Mouse (Mus musculus) E14TG2a.4 (cell line): Measurements from ENCODE around the gene Ccdc13.

Source experiments
- H3K27me3 ChIP-seq: 2 replicates; pipeline ENCODE4 v1.6.1; 2014; ENCODE audit warnings: low read length, control low read depth; ENCODE audit not compliant: insufficient read depth
- H3K36me3 ChIP-seq: 2 replicates; pipeline ENCODE4 v1.6.1; 2014; ENCODE audit warnings: low read length, control low read depth; ENCODE audit not compliant: insufficient read depth
- H3K4me1 ChIP-seq: replicated peaks from 2 replicates; pipeline ENCODE4 v1.6.1; 2014; ENCODE audit warnings: low read depth, low read length, control low read depth
- H3K4me3 ChIP-seq: replicated peaks from 2 replicates; pipeline ENCODE4 v1.5.1; 2014; ENCODE audit warnings: mild to moderate bottlenecking, low read length
- H3K9me3 ChIP-seq: 2 replicates; pipeline ENCODE4 v1.6.1; 2014; ENCODE audit warnings: low read length, control low read depth
- CTCF ChIP-seq: conservative IDR thresholded peaks from 2 replicates; pipeline ENCODE4 v1.5.1; 2014; ENCODE audit warnings: low read length
- NANOG ChIP-seq: IDR thresholded peaks from 2 replicates; pipeline ENCODE4 v1.6.1; 2014; ENCODE audit warnings: borderline replicate concordance, low read length, mixed read lengths
- POU5F1 ChIP-seq: IDR thresholded peaks from 2 replicates; pipeline ENCODE4 v1.6.1; 2014; ENCODE audit warnings: low read length, borderline replicate concordance

Ccdc13 gene

DNA sequence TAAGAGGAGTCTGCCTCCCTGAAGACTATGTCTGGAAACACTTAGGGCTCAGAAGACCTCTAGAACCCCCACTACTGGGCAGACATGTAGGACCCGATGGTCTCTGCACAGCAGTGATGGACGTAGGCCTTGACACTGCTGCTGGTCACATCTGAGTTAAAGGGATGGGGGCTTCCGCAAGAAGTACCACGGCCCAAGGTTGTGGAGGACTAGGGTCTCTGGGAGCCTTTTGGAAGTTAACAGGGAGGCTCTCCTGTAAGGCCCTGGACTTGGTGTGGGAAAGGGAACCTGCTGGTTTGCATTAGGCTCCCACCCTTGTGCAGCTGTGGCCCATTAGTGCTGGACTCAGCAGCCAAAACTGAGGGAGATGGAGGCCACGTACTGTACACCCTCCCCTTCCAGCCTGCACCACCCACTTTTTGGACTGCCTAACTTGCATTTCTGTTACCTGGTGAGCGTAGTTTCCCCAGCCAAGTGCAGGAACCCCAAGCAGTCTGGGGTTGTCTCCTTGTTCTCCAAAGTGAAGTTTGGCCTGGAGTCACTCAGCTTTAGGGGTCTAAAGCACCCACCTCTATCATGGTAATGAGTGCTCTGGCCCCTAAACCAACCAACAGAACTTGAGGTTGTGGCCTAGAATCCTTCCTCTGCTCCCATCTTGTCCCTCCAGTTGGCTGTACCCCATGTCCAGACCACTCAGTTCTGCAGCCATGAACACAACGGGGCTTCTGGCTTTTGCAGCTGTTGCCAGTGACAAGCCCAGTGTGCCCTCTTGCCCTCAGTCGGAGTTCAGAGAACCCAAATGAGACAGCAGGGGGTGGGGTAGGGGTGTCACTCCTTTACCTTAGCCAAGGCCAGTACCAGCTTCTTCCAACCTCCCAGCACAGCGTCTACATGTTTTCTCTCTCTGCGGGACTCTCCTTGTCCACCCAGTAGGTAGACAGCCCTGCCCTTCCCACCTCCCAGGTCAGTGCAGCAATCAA is 81.1 kb downstream of the Ccdc13 start:
- no peak for TF ChIP-seq POU5F1
- no peak for TF ChIP-seq NANOG
- TF ChIP-seq CTCF = no peak
- peaks cover 46% of the 10 kb centered on the region for H3K27me3 ChIP-seq

DNA sequence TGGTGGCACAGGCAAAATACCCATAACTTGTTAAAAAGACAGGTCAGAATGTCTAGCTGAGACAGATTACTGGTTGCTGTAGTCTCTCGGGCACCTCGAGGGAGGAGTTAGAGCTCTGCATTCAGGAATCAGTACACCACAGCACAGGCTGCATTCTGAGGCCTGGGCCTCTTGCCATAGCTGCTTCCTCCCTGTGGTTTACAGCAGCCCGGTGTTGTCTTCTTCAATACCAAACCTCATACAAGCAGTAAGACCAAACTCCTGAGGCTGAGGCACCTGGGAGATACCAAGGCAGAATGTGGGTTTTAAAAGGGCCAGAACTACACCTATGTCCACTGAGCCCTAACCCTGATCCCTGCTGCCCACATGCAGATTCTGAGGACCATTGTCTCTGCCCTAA is 81.8 kb downstream of the Ccdc13 start:
- Histone ChIP-seq H3K4me1 (peaks cover 41% of the 10 kb centered on the region), H3K9me3 (no peaks in the 10 kb centered on the region), H3K4me3 (no peak overlapping the region), H3K27me3 (peaks cover 39% of the 10 kb centered on the region), H3K36me3 (peaks cover 43% of the 10 kb centered on the region)
- no peak for TF ChIP-seq NANOG
- no peak for TF ChIP-seq CTCF
- no peak for TF ChIP-seq POU5F1

More for the DNA sequence above, 81.1 kb downstream of the Ccdc13 start:
- Histone ChIP-seq H3K4me1 (peaks cover 45% of the 10 kb centered on the region), H3K9me3 (no peaks in the 10 kb centered on the region), H3K4me3 (peak overlapping the region; percentile 85), H3K36me3 (peaks cover 36% of the 10 kb centered on the region)

- H3K27me3 ChIP-seq = peaks cover 32% of the 10 kb centered on the region
- peaks cover 35% of the 10 kb centered on the region for H3K4me1 ChIP-seq
- H3K4me3 ChIP-seq = no peak overlapping the region
- H3K36me3 ChIP-seq = peaks cover 50% of the 10 kb centered on the region
- TF ChIP-seq NANOG = no peak
- no peak for TF ChIP-seq POU5F1
- TF ChIP-seq CTCF = no peak
- H3K9me3 ChIP-seq = no peaks in the 10 kb centered on the region
Measured at GRCm38 (mm10) chr9:121756785-121757184, 82.5 kb downstream of the Ccdc13 start.

- Histone ChIP-seq H3K36me3 (peaks cover 71% of the 10 kb centered on the region), H3K4me1 (peaks cover 20% of the 10 kb centered on the region), H3K9me3 (no peaks in the 10 kb centered on the region), H3K27me3 (peaks cover 19% of the 10 kb centered on the region), H3K4me3 (no peak overlapping the region)
- no peak for TF ChIP-seq POU5F1
- TF ChIP-seq NANOG = no peak
- no peak for TF ChIP-seq CTCF
Measured at GRCm38 (mm10) chr9:121754624-121755023, 84.6 kb downstream of the Ccdc13 start.

GRCm38 (mm10) chr9:121752774-121753173 is 86.5 kb downstream of the Ccdc13 start:
- Histone ChIP-seq H3K36me3 (peaks cover 90% of the 10 kb centered on the region), H3K4me1 (peaks cover 8% of the 10 kb centered on the region), H3K9me3 (no peaks in the 10 kb centered on the region), H3K4me3 (no peak overlapping the region), H3K27me3 (peaks cover 4% of the 10 kb centered on the region)
- no peak for TF ChIP-seq POU5F1
- TF ChIP-seq CTCF = no peak
- TF ChIP-seq NANOG = no peak
